Mouse (Mus musculus) kidney, postnatal 4 days (tissue): Measurements from ENCODE around the gene Tpm3.

Source experiments
- DNase-seq, 2 experiments: peaks; one replicate each; pipeline ENCODE4 v3.0.0; 2021; ENCODE audit warnings: mixed read lengths in 2 of 2

Tpm3 gene

GRCm38 (mm10) chr3:90139962-90140361, 67.5 kb downstream of the Tpm3 start:
- DNase-seq = no peak

DNA sequence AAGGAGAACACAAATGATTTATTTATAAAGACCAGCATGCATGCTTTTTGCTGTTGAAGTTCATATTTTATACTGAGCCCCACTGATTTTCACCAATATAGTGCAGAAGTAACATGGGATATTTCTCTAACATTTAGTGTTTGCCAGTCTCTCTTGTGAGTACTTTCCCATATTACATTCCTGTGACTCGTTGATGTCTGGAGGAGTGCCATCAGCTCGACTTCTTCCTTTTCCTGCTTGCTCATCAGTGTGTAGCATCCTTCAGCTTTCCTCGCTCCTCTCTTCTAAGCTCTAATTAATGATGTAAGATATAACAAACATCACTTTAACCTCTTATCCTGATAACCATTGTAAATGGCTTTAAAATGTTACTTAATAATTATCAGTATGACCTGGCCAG, 73.0 kb downstream of the Tpm3 start:
- DNase-seq = no peak

DNA sequence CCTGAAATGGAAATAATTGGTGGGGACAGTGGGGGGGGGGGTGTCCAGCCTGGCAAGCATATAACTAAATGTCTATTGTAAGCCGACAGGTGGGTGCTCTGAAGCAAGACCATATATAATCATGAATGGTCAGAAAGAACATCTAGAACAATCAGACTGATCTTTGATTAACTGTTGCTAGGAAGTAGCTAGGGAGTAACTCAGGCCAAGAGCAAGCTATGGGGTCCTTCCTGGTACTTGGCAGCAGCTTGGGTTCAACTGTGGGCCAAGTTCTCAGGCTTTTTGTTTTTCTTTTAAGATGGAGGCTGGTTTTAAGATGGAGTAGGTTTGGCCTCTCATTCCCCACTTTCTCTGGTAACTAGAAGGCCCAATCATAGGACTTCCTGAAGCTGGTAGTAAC, 74.2 kb downstream of the Tpm3 start:
- DNase-seq = no peak
